Mouse (Mus musculus) right cerebral cortex, adult 2 months (tissue): Measurements from ENCODE around the gene Mfap4.

Source experiments
- DNase-seq, 2 experiments: peaks; one replicate each; pipeline ENCODE4 v3.0.0; 2021 to 2022; ENCODE audit warnings: low spot score in 2 of 2

Gene Mfap4

GRCm38 (mm10) chr11:61518871-61519270 lies 33.6 kb downstream of the Mfap4 start:
- no peak for DNase-seq

- no peak for DNase-seq
Measured at GRCm38 (mm10) chr11:61519484-61520107, 34.4 kb downstream of the Mfap4 start.

- peak in 1 of 2 experiments; percentile 31 for DNase-seq
Measured at GRCm38 (mm10) chr11:61526872-61527271, 41.6 kb downstream of the Mfap4 start.

- DNase-seq, result peak; percentile 27 to 37
Measured at GRCm38 (mm10) chr11:61529268-61529713, 44.1 kb downstream of the Mfap4 start.

GRCm38 (mm10) chr11:61532820-61533219 lies 47.6 kb downstream of the Mfap4 start:
- DNase-seq, result no peak

GRCm38 (mm10) chr11:61533571-61533970 lies 48.3 kb downstream of the Mfap4 start:
- no peak for DNase-seq

- DNase-seq, result no peak
Measured at GRCm38 (mm10) chr11:61535530-61535929, 50.3 kb downstream of the Mfap4 start.

- DNase-seq, result no peak
Measured at GRCm38 (mm10) chr11:61536952-61537351, 51.7 kb downstream of the Mfap4 start.

- DNase-seq, result peak; percentile 35 to 40
Measured at GRCm38 (mm10) chr11:61537362-61537761, 52.1 kb downstream of the Mfap4 start.
